Mouse (Mus musculus) right cerebral cortex, postnatal 25 days (tissue): ENCODE data around the gene Tsnaxip1.

Experiments
- DNase-seq: peaks from one replicate; pipeline ENCODE4 v3.0.0; 2022

The Tsnaxip1 gene

DNA sequence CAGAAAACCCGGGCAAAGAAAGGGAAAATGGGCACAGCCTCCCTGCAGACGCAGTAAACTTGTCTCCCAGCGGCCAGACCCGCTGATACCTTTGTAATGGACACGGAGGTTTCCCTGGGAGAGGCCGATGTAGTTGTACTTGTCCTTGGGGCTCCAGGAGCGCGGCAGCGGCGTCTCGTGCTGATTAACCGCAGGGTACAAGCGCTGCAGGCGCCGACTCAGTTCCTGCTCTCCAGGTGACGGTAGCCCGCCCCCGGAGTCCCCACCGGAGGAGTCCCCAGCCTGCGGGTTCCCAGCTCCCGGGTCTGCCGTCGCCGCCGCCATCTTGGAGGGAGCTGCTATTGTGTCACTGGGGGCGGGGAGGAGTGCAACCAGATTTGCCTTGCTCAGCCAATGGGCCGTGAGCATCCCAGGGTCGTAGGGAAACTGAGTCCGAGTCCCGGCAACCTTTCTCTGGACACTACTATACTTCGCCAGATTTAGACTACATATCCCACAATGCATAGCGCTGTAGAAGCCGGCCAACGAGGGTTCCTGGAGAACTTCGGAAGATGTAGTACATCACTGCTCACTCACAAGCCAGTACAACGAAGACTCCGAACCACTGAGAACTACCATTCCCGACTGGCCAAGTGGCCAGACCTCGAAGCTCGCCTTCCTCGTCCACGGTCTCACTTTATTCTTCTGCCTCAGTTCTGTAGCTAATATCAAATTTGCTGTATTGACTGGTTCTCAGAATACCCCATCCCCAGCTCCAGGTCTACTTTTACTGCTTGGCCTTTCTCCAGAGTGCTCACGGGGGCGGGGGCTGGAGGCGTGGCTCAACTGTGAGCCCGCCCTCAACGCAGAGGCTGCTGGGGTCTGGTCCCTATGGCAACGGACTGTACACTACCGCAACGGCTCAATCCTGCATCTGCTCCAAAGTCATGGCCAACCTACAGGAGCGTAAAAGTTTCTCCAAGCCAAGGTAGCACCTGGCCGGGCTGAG, at the start of gene Tsnaxip1, which contains the start of gene Ranbp10:
Gene Tsnaxip1, plus strand, starts transcription at position 871 of the 988 bp plus-strand sequence.
Gene Ranbp10, minus strand, starts transcription at position 490 of the 988 bp plus-strand sequence.
- peak; percentile 97 for DNase-seq

DNA sequence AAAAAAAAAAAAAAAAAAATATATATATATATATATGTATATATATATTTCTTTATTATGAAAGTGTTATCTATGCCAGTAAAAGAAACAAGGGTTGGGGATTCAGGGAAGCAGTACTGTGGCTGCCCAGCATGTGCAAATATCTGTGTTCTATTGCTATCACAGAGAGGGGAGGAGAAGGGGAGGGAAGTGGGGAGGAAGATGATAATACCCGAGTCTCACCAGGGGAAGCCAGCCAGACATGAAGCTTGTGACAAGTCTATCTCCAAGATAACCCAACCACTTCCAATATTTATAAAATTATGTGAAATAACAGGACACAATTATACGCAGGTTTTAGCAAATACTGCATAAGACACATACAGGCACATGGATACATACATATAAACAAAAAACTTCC, 49.7 kb upstream of the Tsnaxip1 start:
- DNase-seq: no peak

GRCm38 (mm10) chr8:105780298-105780697, 47.2 kb upstream of the Tsnaxip1 start:
- DNase-seq: no peak

- DNase-seq: no peak
These were observed 39.3 kb upstream of the Tsnaxip1 start for GRCm38 (mm10) chr8:105788241-105788640.

- DNase-seq: no peak
These were observed 38.6 kb upstream of the Tsnaxip1 start for GRCm38 (mm10) chr8:105788927-105789326.

GRCm38 (mm10) chr8:105789626-105790025, 37.9 kb upstream of the Tsnaxip1 start:
- no peak for DNase-seq

DNA sequence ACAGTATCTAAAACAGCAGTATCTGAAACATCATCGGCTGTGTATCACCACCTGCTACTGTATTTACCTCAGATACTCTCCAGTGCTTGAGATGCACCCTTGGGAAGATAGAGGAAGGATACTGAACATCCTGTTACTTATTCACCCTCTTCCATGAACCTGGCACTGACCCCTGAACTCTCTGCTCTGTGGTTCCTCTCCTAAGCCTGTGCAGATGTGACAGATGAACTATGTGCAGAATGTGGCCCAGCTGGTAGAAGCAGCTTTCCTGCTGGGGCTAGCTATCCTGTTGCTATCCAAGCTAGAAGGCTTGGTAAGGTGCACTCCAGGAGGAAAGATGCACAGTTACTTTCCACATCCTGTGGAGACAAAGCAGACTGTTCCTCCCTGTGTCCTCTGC, 34.2 kb upstream of the Tsnaxip1 start:
- no peak for DNase-seq

GRCm38 (mm10) chr8:105794009-105794598, 33.4 kb upstream of the Tsnaxip1 start:
- DNase-seq: no peak

DNA sequence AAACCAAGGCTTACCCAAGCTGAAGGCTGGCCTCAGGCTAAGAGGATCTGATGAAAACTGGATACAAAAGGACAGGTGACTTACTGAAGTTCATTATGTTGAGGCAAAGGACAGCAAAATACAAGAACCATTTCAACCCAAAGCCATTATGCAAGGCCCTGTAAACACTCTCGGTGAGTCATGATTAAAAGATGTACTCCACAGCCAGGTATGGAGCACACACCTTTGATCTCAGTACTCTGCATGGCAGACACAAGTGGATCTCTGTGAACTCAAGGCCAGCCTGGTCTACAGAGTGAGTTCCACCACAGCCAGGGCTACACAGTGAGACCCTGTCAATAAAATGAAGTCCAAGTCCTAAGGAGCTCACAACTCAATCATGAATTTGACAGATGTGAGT, 31.7 kb upstream of the Tsnaxip1 start:
- no peak for DNase-seq

DNA sequence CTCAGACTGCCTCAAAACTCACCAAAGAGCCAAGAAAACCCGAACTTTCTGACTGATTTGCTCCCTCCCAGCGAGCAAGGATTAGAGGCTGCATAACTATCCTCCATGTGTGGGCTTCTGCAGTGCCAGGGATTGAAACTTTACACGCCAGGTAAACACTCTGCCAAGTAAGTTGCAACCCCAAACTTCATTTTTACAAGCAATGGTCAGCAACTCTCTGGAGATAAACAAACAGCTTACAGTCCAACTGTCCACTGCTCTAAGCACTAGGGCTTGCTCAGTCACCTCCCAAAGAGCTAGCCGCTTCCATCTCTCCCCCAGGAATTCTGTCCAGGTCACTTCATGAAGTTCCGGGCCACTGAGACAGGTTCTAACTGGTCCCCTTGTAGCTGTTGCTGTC, 29.1 kb upstream of the Tsnaxip1 start:
- DNase-seq: no peak

DNA sequence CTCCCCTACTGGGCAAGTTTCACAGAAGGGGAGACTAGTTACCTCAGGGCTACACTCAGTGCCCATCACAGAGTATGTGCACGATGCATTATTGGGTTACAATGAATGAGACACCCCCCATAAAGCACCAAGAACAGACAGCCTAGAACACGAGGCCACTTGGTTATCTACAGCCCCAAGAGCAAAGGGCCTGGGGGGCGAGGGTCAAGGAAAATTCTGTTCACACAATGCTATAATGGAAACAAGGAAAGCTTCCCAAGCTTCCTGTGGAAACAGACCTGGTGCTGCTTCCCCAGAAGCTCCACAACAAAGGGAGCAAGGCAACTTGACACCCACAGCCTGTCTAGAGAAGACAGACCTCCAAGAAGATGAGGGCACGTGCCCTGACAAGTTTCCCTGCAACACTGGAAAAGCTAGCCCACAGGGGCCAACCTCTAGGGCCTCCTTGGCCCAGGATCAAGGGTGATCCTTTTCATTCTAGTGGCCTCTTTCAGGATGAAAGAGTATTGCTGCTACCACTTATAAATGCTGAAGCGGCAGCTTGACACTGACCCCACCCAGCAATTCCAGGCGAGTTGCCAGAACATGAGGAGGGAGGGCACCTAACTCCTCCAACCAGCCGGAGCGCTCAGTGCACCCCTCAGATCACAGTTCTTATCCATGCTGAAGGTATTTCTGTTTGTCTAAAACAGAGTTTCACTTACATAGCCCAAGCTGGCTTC, 28.3 kb upstream of the Tsnaxip1 start:
- DNase-seq: no peak

GRCm38 (mm10) chr8:105801153-105801904, 26.2 kb upstream of the Tsnaxip1 start:
- DNase-seq: no peak

- DNase-seq: no peak
These were observed 22.7 kb upstream of the Tsnaxip1 start for GRCm38 (mm10) chr8:105804797-105805196.

DNA sequence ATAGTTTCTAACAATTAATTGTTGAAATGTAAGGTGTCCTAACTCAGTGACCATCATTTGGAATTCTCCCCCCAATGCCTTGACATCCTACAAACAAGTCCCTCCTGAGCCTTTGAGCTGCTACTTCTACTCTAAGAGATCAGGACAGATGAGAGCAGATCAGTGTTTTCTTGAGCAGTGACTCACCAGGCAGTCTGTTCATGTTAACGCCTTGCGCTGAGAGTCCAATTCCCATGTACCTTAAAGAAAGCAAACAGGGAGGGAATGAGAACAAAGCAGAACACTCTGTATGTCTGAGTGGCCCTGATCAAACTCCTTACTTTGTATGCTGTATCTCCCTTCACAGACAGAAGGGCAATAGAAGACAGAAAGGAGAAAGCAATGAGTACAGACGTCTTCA, 22.2 kb upstream of the Tsnaxip1 start:
- DNase-seq: no peak

DNA sequence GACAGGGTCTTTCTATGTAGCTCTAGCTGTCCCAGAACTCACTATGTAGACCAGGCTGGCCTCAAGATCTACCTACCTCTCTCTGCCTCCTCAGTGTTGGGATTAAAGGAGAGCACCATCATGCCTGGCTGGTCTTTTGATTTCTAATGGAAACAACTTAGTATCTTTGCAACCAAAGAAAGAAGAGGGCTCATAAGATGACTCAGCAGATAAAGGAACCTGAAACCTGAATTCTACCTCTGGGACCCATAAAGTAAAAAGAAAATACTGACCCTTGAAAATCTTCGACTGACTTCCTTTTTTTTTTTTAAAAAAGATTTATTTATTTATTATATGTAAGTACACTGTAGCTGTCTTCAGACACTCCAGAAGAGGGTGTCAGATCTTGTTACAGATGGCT, 21.6 kb upstream of the Tsnaxip1 start:
- no peak for DNase-seq

- DNase-seq: no peak
These were observed 19.8 kb upstream of the Tsnaxip1 start for GRCm38 (mm10) chr8:105807766-105808165.

DNA sequence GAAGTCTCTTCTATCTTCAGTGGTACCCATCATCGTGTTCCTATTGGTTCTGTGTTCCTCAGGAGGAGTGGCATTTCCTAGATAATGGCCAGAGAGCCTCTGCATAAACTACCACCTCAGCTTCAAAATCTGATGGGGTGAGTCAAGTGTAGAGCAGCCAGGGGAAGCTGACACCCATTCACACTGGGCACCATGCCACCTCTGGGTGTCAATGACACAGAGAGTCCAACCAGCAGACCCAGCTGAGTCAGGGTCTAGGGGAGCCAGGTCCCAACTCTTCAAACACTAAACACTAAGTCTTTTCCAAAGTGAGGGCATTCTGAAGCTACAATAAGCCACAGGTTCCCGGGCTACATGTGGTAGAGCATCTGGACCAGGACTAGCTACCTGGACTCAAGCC, 19.1 kb upstream of the Tsnaxip1 start:
- DNase-seq: no peak

GRCm38 (mm10) chr8:105810245-105810786, 17.2 kb upstream of the Tsnaxip1 start:
- no peak for DNase-seq

DNA sequence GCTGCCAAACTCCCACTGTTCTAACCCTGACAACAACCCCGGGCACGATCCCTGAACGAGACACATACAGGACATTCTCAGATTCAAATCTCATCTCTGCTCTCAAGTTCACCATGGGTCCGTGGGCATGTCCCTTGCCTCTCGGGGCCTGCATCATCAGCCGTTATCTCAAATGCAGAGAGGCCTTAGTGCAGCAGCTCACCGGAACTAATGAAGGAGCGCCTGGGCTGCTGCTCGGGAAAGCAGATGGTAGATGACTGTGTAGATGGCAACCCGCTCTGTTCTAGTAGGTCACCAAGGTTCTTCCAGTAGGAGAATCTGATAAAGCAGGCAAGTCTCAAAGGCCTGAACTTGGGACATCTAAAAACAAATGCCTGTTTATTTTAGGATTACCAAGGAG, 16.5 kb upstream of the Tsnaxip1 start:
- DNase-seq: no peak

DNA sequence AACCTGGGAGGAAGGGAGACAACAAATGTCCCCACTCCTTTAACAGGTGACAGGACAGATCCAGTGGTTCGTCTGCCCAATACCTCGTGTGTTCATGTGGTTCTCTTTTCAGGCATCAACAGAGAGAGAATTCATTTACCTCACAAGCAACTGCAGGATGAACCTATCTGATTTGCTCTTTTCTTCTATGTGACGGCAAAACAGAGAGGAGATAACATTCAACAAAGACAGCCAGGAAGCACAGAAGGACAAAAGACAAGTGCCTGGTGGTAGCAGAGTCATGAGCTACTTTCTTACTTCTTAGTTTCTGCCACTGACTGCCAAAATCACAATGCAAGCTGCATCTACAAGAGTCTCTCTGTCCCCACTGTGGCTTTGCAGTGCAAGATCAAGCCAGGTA, 16.0 kb upstream of the Tsnaxip1 start:
- no peak for DNase-seq

DNA sequence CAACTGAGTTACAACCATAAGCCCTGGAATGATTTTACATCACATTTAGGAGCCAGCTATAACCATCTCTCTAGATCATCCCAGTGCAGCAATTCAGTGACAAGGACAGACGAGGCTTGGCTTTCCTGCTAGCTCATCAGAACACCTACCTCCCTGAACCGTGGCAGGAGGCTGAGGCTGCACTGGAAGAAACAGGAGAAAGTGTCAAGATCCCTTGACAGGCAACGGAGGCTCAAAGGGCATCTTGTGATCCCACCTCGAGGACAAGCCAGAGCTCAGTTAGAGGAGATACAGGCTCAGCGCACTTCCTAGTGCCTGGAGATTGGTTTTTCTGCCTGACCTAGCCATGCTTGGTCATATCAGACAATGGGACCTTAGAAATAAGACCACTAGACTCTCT, 15.0 kb upstream of the Tsnaxip1 start:
- no peak for DNase-seq

DNA sequence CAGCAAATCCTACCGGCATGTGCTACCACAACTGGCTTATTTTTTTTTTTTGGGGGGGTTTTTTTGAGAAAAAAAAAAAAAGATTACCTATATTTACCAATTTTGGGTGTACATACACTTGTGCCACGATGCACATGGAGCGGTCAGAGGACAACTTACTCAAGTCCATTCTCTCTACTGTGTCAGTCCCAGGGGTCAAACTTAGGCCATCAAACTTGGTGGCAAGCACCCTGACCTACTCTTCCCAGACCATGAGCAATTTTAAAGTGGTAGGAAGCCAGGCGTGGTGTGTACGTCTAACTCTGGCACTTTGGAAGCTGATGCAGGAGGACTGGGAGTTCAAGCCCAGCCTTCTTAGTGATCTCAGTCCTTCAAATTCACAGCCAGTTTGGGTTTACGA, 14.3 kb upstream of the Tsnaxip1 start:
- DNase-seq: no peak
